Mouse (Mus musculus): ENCODE results near the gene Tomm40l.

GRCm38 (mm10) chr1:171222238-171223155 lies at the start of gene Tomm40l:
- TF ChIP-seq CTCF (IDR thresholded peaks at IDR 0.05; ENCODE audit: low read depth) (peak; percentile 77), EP300 (IDR thresholded peaks at IDR 0.05; ENCODE audit: low read depth) (no peak)
